ENCODE assay signal across 30 mouse cellular contexts in genomic region chr1:26765076-26765475, GRCm38 (mm10).
DNase-seq lines count a peak whose midpoint lies in the region; ATAC-seq lines count a peak whose summit lies in the region.
"Had no signal": no experiment of that assay in that cellular context is flagged by ENCODE, and none has a peak within 500 bp of the region (broad histone marks: within the 10 kb centered on the region; RNA-seq: fewer than 3 reads in every experiment).

No protein-coding gene starts in this region.

- H3K9ac ChIP-seq in embryonic facial prominence, embryonic 11.5 days (replicated peaks; ENCODE audit: low read length): no peak overlapping the region
- H3K9ac ChIP-seq in embryonic facial prominence, embryonic 14.5 days (ENCODE audit: low read depth, low read length): no peak overlapping the region
- H3K9ac ChIP-seq: embryonic facial prominence, embryonic 15.5 days; forebrain, embryonic 12.5 days; forebrain, postnatal 0 days; heart, embryonic 13.5 days; limb, embryonic 15.5 days; liver, embryonic 13.5 days had no signal

- no peak overlapping the region for H3K4me3 ChIP-seq in embryonic facial prominence, embryonic 11.5 days (ENCODE audit: low read depth, low read length)
- no peak overlapping the region for H3K4me3 ChIP-seq in embryonic facial prominence, embryonic 10.5 days
- H3K4me3 ChIP-seq in embryonic facial prominence, embryonic 14.5 days (ENCODE audit: low read depth, low read length): no peak overlapping the region
- H3K4me3 ChIP-seq: embryonic facial prominence, embryonic 15.5 days; forebrain, embryonic 12.5 days; heart, embryonic 13.5 days; limb, embryonic 10.5 days; limb, embryonic 15.5 days; liver, embryonic 13.5 days had no signal

- no peaks in the 10 kb centered on the region for H3K27me3 ChIP-seq in embryonic facial prominence, embryonic 11.5 days (ENCODE audit: control insufficient read depth, insufficient read depth, low read length)
- no peaks in the 10 kb centered on the region for H3K27me3 ChIP-seq in embryonic facial prominence, embryonic 10.5 days (replicated peaks; ENCODE audit: low read depth, poor library complexity, severe bottlenecking)
- H3K27me3 ChIP-seq in embryonic facial prominence, embryonic 14.5 days (replicated peaks; ENCODE audit: control insufficient read depth, insufficient read depth, low read length): no peaks in the 10 kb centered on the region
- H3K27me3 ChIP-seq: embryonic facial prominence, embryonic 15.5 days; forebrain, embryonic 12.5 days; heart, embryonic 13.5 days; limb, embryonic 15.5 days; liver, embryonic 13.5 days had no signal

- H3K4me2 ChIP-seq in embryonic facial prominence, embryonic 11.5 days (ENCODE audit: low read depth, low read length): no peak overlapping the region
- H3K4me2 ChIP-seq in embryonic facial prominence, embryonic 14.5 days (ENCODE audit: low read depth, low read length): no peak overlapping the region
- H3K4me2 ChIP-seq: embryonic facial prominence, embryonic 15.5 days; forebrain, embryonic 12.5 days; heart, embryonic 13.5 days; limb, embryonic 15.5 days; liver, embryonic 13.5 days had no signal

- 61% methylated on average over 6 of the region's 6 CpGs for WGBS in embryonic facial prominence, embryonic 11.5 days
- WGBS in embryonic facial prominence, embryonic 10.5 days: 64% methylated on average over 6 of the region's 6 CpGs
- 65% methylated on average over 6 of the region's 6 CpGs for WGBS in embryonic facial prominence, embryonic 14.5 days

- no peaks in the 10 kb centered on the region for H3K36me3 ChIP-seq in embryonic facial prominence, embryonic 11.5 days (replicated peaks; ENCODE audit: control insufficient read depth, insufficient read depth, low read depth, low read length)
- H3K36me3 ChIP-seq in embryonic facial prominence, embryonic 10.5 days (replicated peaks): no peaks in the 10 kb centered on the region
- no peaks in the 10 kb centered on the region for H3K36me3 ChIP-seq in embryonic facial prominence, embryonic 14.5 days (ENCODE audit: control insufficient read depth, insufficient read depth, low read length)
- H3K36me3 ChIP-seq: embryonic facial prominence, embryonic 15.5 days; forebrain, embryonic 12.5 days; heart, embryonic 13.5 days; limb, embryonic 10.5 days; limb, embryonic 15.5 days; liver, embryonic 13.5 days had no signal

- no peak overlapping the region for H3K27ac ChIP-seq in embryonic facial prominence, embryonic 11.5 days (replicated peaks; ENCODE audit: low read depth, low read length)
- no peak overlapping the region for H3K27ac ChIP-seq in embryonic facial prominence, embryonic 10.5 days (replicated peaks)
- H3K27ac ChIP-seq in embryonic facial prominence, embryonic 14.5 days (replicated peaks; ENCODE audit: low read depth, low read length): no peak overlapping the region
- H3K27ac ChIP-seq: embryonic facial prominence, embryonic 15.5 days; forebrain, embryonic 12.5 days; heart, embryonic 13.5 days; kidney, postnatal 0 days; limb, embryonic 10.5 days; limb, embryonic 15.5 days; liver, embryonic 13.5 days; macrophage had no signal

- ATAC-seq in embryonic facial prominence, embryonic 11.5 days (replicated peaks; ENCODE audit: insufficient number of reproducible peaks, low FRiP score, low TSS enrichment, low read depth): no peak
- no peak for ATAC-seq in embryonic facial prominence, embryonic 14.5 days (ENCODE audit: low read depth)
- ATAC-seq: forebrain, postnatal 0 days; intestine, embryonic 16.5 days had no signal

- peak; percentile 4 for DNase-seq in adrenal gland, adult 8-10 months
- no peak for DNase-seq in adrenal gland, postnatal 36 days
- DNase-seq in embryonic facial prominence, embryonic 11.5 days (ENCODE audit: low spot score): peak; percentile 14
- no peak for DNase-seq in embryonic facial prominence, embryonic 10.5 days (ENCODE audit: low spot score)
- DNase-seq in MN1 (ENCODE audit: low spot score): peak; percentile 95
- DNase-seq in embryonic facial prominence, embryonic 14.5 days (ENCODE audit: low spot score): peak; percentile 5
- no peak for DNase-seq in natural killer cell, adult 2 months (ENCODE audit: low spot score in 2 of 2)
- DNase-seq in layer of hippocampus, adult 9-10 months (ENCODE audit: low spot score): no peak
- DNase-seq: cerebellum, adult 11-12 months; cerebellum, adult 9-11 months; forebrain, postnatal 0 days; gastrocnemius, postnatal 10 days; heart, postnatal 10 days; kidney, adult 8-10 months; kidney, postnatal 4 days; layer of hippocampus, postnatal 36 days; liver, embryonic 13.5 days; lung, adult 18-20 months; lung, postnatal 10 days; right cerebral cortex, adult 18-20 months; spleen, adult 18-20 months; thymus, postnatal 14 days had no signal

- no peaks in the 10 kb centered on the region for H3K9me3 ChIP-seq in embryonic facial prominence, embryonic 11.5 days (replicated peaks; ENCODE audit: control insufficient read depth, low read length)
- no peaks in the 10 kb centered on the region for H3K9me3 ChIP-seq in embryonic facial prominence, embryonic 10.5 days
- no peaks in the 10 kb centered on the region for H3K9me3 ChIP-seq in embryonic facial prominence, embryonic 14.5 days (ENCODE audit: control insufficient read depth, low read length)
- H3K9me3 ChIP-seq: embryonic facial prominence, embryonic 15.5 days; forebrain, embryonic 12.5 days; heart, embryonic 13.5 days; limb, embryonic 10.5 days; limb, embryonic 15.5 days; liver, embryonic 13.5 days had no signal

- no peaks in the 10 kb centered on the region for H3K4me1 ChIP-seq in embryonic facial prominence, embryonic 11.5 days (ENCODE audit: control insufficient read depth, insufficient read depth, low read length)
- H3K4me1 ChIP-seq in embryonic facial prominence, embryonic 10.5 days: no peaks in the 10 kb centered on the region
- no peaks in the 10 kb centered on the region for H3K4me1 ChIP-seq in embryonic facial prominence, embryonic 14.5 days (ENCODE audit: control insufficient read depth, insufficient read depth, low read length)
- H3K4me1 ChIP-seq: embryonic facial prominence, embryonic 15.5 days; forebrain, embryonic 12.5 days; heart, embryonic 13.5 days; limb, embryonic 10.5 days; limb, embryonic 15.5 days; liver, embryonic 13.5 days had no signal

Comparison
In these comparisons a context has a peak if more than half of its experiments do, and no peak if none do; other contexts are left out.
1. DNase-seq: peak in adrenal gland, adult 8-10 months (single experiment), embryonic facial prominence, embryonic 11.5 days (single experiment), MN1 (single experiment) and embryonic facial prominence, embryonic 14.5 days (single experiment); none in adrenal gland, postnatal 36 days (0 of 2), embryonic facial prominence, embryonic 10.5 days (single experiment), natural killer cell, adult 2 months (0 of 2) and layer of hippocampus, adult 9-10 months (single experiment).